Mouse (Mus musculus): Measurements from ENCODE around the gene Tex28.
"Not testable (repeated sequence)": the region's sequence is repeated elsewhere in the genome, so short reads cannot be mapped to it uniquely, and the experiment has no call there.

Tex28 gene

DNA sequence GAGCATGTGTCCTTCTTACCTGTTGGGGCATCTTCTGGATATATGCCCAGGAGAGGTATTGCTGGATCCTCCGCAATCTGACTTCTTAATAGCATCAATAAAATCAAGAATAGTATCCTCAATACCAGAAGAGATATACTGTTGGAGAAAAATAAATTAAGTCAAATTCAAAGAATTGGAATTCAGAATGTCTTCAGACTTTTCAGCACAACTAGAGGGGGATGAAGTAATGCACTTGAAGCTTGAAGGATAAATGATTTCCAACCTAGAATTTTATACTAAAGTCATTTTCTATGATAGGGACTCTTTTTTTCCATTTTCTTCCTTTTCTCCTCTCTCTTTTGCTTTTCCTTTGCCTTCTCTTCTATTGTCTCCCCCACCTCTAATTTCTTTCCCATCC is at the start of gene Tex28:
Tex28 (minus strand) TSS at position 101 of the 400 bp plus-strand sequence.
- DNase-seq (ENCODE audit: low spot score): no peak

DNA sequence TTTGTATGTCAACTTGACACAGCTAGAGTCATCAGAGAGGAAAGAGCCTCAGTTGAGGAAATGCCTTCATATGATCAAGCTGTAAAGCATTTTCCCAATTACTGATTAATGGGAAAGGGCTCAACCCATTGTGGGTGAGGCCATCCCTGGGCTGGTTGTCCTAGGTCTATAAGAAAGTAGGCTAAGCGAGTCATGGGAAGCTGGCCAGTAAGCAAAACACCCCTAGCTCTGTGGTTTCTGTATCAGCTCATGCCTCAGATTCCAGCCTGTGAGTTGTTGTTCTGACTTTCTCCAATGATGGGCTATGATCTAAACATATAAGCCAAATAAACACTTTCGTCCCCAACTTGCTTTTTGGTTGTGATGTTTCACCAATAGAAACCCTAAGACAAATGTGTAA is 35.9 kb upstream of the Tex28 start:
- no peak for DNase-seq (ENCODE audit: low spot score)

DNA sequence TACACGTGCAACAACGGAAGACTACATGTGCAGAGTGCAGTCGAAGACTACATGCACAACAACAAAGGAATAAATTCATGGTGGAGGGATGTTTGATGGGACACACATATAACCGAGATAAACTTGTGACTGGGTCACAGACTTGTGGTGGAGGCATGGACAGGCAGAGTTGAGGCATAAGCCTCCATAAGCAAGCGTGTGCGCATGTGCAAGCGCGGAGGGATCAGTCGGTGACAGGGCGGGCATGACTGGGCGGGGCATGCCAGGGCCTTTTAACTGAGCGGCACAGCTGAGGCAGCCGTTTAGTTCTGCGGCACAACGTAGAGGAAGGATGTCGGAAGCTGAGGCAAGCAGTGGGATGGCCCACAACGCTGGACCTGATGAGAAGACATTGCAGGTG is 9.3 kb upstream of the Tex28 start, which contains the start of gene Tktl1:
Tktl1 (plus strand) TSS at position 301 of the 400 bp plus-strand sequence.
- no peak for DNase-seq (ENCODE audit: low spot score)

DNA sequence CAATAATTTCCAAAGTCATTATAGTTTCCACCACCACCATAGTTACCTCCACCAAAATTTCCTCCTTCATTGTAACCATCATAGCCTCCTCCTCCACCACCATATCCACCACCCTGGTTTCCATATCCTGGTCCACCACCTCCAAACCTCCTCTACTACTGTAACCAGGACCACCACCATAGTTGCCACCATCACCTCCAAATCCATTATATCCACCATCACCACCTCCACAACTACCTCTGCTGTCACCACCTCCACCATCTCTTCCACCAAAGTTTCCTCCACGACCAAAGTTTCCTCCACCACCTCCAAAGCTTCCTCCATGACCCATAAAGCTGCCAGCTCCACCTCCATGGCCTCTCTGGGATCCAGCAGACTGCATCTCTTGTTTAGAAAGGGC is 32.4 kb downstream of the Tex28 start, which contains the start of gene Mecp2:
Mecp2 (minus strand) TSS at position 101 of the 400 bp plus-strand sequence.
- DNase-seq (ENCODE audit: low spot score): not testable (repeated sequence)

DNA sequence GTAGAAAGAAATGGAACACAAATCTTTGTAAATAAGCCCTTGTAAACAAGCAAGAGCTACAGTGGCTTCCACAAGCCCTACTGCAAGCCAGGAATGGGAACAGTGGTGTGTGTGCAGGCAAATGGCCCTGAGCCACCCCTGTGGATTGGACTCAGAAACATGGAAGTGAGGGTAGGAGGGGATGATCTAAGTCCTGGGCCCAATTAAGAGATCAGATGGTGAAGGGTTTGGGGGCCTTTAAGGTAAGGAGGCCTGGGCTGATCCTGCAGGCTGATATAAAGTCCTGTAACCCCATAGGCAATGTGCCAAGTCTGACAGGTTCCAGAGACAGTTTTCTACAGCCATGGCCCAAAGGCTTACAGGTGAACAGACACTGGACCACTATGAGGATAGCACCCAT is 40.5 kb downstream of the Tex28 start, which contains the start of gene Opn1mw:
Opn1mw (plus strand) TSS at position 301 of the 400 bp plus-strand sequence.
- DNase-seq (ENCODE audit: low spot score): no peak

DNA sequence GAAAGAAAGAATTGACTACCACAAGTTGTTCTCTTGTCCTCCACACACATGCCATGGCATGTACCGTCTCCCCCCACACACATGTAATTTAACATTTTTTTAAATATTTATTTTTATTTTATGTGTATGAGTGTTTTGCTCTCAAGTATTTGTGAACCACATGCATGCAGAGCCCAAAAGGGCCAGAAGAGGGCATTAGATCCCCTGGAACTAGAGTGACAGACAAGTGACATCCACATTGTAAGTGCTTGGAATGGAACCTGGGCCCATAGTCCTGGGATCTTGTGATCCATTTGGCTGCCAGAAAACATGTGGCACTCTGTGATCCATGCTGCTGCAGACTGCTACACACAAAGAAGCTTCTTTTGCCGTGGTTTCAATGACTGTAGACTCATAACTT is 42.7 kb downstream of the Tex28 start:
- no peak for DNase-seq (ENCODE audit: low spot score)

DNA sequence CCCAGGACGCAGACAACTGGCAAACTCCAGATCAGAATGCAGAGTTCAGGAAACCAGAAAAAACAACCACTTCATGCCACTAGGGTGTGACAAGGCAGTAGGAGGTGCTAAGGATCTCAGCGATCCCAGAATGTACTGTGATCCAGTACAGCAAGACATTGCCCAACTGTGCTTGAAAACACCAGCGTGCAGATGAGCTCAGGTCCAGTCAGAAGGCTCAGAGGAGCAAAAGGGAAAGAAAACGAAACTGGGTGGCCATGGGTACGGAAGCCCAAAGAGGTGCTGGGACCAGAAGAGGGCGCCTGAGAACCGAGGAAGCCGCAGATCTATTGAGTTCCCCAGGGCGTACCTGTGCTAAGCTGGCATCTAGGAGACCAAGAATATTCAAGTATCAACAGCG is 52.1 kb downstream of the Tex28 start:
- DNase-seq (ENCODE audit: low spot score): peak; percentile 44

DNA sequence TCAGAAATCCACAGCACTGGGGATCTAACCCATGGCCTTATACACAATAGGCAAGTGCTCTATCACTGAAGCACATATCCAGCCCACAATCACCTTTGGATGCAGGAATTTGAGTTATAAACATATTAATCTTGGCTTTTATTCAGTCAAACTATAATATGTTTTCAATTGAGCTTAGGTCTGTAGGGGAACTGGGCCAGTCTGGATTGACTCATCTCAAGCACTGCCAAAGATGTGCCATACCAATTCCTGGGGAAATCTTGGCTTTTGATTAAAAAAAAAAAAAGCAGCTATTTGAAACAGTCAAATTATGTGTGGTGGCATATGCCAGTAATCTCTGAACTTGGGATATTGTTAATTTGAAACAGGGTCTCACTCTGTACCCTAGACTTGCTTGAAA is 53.6 kb downstream of the Tex28 start:
- DNase-seq (ENCODE audit: low spot score): no peak

DNA sequence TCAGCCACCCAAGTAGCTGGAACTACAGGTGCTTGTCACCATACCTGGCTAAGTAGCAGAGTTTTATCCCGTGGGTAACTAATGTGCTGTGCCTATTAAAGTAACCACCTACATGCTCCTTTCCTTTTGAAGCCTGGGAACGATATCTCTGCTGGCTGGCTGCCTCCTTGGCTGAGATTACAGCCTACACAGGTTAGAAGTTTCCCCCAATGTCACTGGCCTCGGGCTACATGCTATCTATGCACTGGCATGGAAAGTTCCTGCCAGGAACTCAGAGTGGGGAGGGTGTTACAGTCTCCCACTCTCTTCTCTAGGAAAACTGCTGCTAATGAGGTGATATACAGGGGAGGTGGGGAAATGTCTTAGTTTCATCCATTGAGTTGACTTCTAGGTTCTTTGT is 58.9 kb downstream of the Tex28 start:
- no peak for DNase-seq (ENCODE audit: low spot score)

DNA sequence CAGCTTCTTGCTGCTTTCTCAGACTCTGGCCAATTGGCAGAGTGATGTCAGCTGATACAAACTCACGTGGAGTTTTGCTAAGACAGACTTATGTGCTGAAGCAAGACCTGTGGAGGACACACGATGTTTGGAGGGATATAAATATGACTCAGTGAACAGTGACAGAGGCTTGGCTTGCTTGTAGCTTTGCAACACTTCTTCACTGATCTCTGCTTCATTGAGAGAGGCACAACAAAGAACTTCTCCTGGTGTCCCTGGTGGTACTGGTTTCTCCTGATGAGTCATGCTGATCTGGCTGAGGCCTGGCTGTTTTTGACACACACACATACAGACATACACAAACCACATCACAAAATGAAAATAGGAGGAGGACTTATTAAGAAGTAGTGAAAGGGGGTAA is 61.7 kb downstream of the Tex28 start:
- no peak for DNase-seq (ENCODE audit: low spot score)

DNA sequence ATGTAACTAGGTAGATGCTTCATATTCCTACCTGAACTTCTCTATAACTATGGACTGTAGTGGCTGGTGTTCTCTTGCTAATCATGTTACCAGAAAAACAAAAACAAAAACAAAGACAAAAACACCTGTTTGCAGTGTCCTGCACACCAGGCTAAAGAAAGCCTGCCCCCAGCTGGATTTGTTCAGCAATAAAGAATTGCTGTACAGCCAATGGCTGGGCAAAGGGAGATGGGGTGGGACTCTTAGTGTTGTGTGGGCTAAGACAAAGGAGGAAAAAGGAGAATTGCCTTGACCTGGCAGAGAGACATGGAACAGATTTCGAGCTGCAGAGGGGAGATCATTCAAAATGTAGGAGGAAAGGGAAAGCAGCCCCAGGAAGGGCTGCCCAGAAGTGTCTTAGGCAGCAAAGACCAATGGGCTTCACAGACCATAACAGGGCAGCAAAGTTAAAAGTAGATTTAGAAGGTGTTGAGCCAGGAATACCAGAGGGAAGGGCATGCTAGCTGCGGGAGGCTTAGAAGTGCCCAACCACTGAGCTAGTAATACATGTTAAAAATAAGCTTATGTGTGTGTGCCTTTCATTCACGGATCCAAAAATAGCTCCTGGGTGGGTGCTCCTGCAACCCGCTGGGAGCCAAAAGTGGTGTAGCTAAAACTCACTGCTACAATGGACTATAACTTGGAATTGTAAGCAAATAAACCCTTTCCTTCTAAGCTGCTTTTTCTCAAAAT is 64.0 kb downstream of the Tex28 start:
- DNase-seq (ENCODE audit: low spot score): no peak
